Mouse (Mus musculus) embryonic fibroblast, embryonic 13.5 days (primary cell): ENCODE data around the gene Fam189a2.

Experiments
- CTCF ChIP-seq: IDR thresholded peaks from 2 replicates; pipeline ENCODE4 v1.5.1; 2011; ENCODE audit warnings: mild to moderate bottlenecking, control low read depth, low read length, moderate library complexity, borderline replicate concordance; ENCODE audit not compliant: insufficient read depth
- POLR2A ChIP-seq: IDR thresholded peaks from 2 replicates; pipeline ENCODE4 v1.6.1; 2011; ENCODE audit warnings: low read depth, mild to moderate bottlenecking, control low read depth, low read length, moderate library complexity

GRCm38 (mm10) chr19:23955461-23955860, 75.4 kb downstream of the Fam189a2 start:
- TF ChIP-seq POLR2A = no peak
- TF ChIP-seq CTCF = no peak
